Mouse (Mus musculus): Measurements from ENCODE around the gene Parp8.

The Parp8 gene

GRCm38 (mm10) chr13:117020631-117021030, 4.7 kb downstream of the Parp8 start:
- no peak for DNase-seq (ENCODE audit: low read depth in 2 of 2, low spot score in 2 of 2)

- DNase-seq (ENCODE audit: low read depth in 2 of 2, low spot score in 2 of 2): no peak
Measured at GRCm38 (mm10) chr13:117018676-117019075, 6.7 kb downstream of the Parp8 start.

- DNase-seq (ENCODE audit: low read depth in 2 of 2, low spot score in 2 of 2): no peak
Measured at GRCm38 (mm10) chr13:117013516-117013915, 11.8 kb downstream of the Parp8 start.

- no peak for DNase-seq (ENCODE audit: low read depth in 2 of 2, low spot score in 2 of 2)
Measured at GRCm38 (mm10) chr13:117012031-117012430, 13.3 kb downstream of the Parp8 start.

- DNase-seq (ENCODE audit: low read depth in 2 of 2, low spot score in 2 of 2): no peak
Measured at GRCm38 (mm10) chr13:117010143-117010542, 15.2 kb downstream of the Parp8 start.

GRCm38 (mm10) chr13:117008021-117009015, 17.0 kb downstream of the Parp8 start:
- DNase-seq (ENCODE audit: low read depth in 2 of 2, low spot score in 2 of 2): no peak

GRCm38 (mm10) chr13:117007566-117007965, 17.8 kb downstream of the Parp8 start:
- no peak for DNase-seq (ENCODE audit: low read depth in 2 of 2, low spot score in 2 of 2)

GRCm38 (mm10) chr13:117006638-117007037, 18.7 kb downstream of the Parp8 start:
- no peak for DNase-seq (ENCODE audit: low read depth in 2 of 2, low spot score in 2 of 2)

GRCm38 (mm10) chr13:117000493-117000892, 24.8 kb downstream of the Parp8 start:
- DNase-seq (ENCODE audit: low read depth in 2 of 2, low spot score in 2 of 2): no peak

GRCm38 (mm10) chr13:116991560-116991959, 33.8 kb downstream of the Parp8 start:
- no peak for DNase-seq (ENCODE audit: low read depth in 2 of 2, low spot score in 2 of 2)

- DNase-seq (ENCODE audit: low read depth in 2 of 2, low spot score in 2 of 2): no peak
Measured at GRCm38 (mm10) chr13:116990327-116990726, 35.0 kb downstream of the Parp8 start.

- no peak for DNase-seq (ENCODE audit: low read depth in 2 of 2, low spot score in 2 of 2)
Measured at GRCm38 (mm10) chr13:116988706-116989105, 36.6 kb downstream of the Parp8 start.

GRCm38 (mm10) chr13:116988208-116988607, 37.1 kb downstream of the Parp8 start:
- no peak for DNase-seq (ENCODE audit: low read depth in 2 of 2, low spot score in 2 of 2)

- DNase-seq (ENCODE audit: low read depth in 2 of 2, low spot score in 2 of 2): no peak
Measured at GRCm38 (mm10) chr13:116987284-116987683, 38.1 kb downstream of the Parp8 start.

- no peak for DNase-seq (ENCODE audit: low read depth in 2 of 2, low spot score in 2 of 2)
Measured at GRCm38 (mm10) chr13:116986658-116987057, 38.7 kb downstream of the Parp8 start.

- DNase-seq (ENCODE audit: low read depth in 2 of 2, low spot score in 2 of 2): no peak
Measured at GRCm38 (mm10) chr13:116974081-116974860, 51.1 kb downstream of the Parp8 start.

GRCm38 (mm10) chr13:116973491-116973890, 51.8 kb downstream of the Parp8 start:
- DNase-seq (ENCODE audit: low read depth in 2 of 2, low spot score in 2 of 2): no peak

- no peak for DNase-seq (ENCODE audit: low read depth in 2 of 2, low spot score in 2 of 2)
Measured at GRCm38 (mm10) chr13:116972036-116972611, 53.2 kb downstream of the Parp8 start.

GRCm38 (mm10) chr13:116970706-116971428, 54.5 kb downstream of the Parp8 start:
- no peak for DNase-seq (ENCODE audit: low read depth in 2 of 2, low spot score in 2 of 2)

- no peak for DNase-seq (ENCODE audit: low read depth in 2 of 2, low spot score in 2 of 2)
Measured at GRCm38 (mm10) chr13:116969650-116970049, 55.7 kb downstream of the Parp8 start.

GRCm38 (mm10) chr13:116968906-116969305, 56.4 kb downstream of the Parp8 start:
- no peak for DNase-seq (ENCODE audit: low read depth in 2 of 2, low spot score in 2 of 2)

Measured in CD8-positive naive resting alpha-beta T cell, adult 2 months (primary cell).